Mouse (Mus musculus) layer of hippocampus, adult 18-20 months (tissue): ENCODE measurements around the gene Gnai2. TPM values are rescaled to one million over a fixed set of nuclear protein-coding genes. Genes with fewer than 3 reads are reported as not detected.

Experiments used
- DNase-seq, 2 experiments: peaks; one replicate each; pipeline ENCODE4 v3.0.0; 2022; ENCODE audit warnings: low spot score in 2 of 2
- long read RNA-seq: library from polyadenylated mRNA; stranded (forward); transcript quantifications from one replicate; pipeline ENCODE4 v2.0.0, GENCODE M21; 2021
- total RNA-seq, 2 experiments: library from RNA; stranded (reverse); gene quantifications; 2 replicates each; pipeline ENCODE4 v1.2.3; 2021

Gene Gnai2
- 100 to 1,000 TPM; 228 to 231 TPM for total RNA-seq
- long read RNA-seq, transcript Gnai2-201 (9 exons, 2,215 nt), result major isoform, 123 of 159 reads
- long read RNA-seq, transcript Gnai2-206 (2 exons, 595 nt), result minor isoform, 11 of 159 reads
- long read RNA-seq, transcript Gnai2-202 (9 exons, 1,777 nt), result minor isoform, 13 of 159 reads
- long read RNA-seq, partial matches to known transcripts, result 11 of 159 reads
- long read RNA-seq, other reads (novel, unspliced or antisense), result 1 of 159 reads

DNA sequence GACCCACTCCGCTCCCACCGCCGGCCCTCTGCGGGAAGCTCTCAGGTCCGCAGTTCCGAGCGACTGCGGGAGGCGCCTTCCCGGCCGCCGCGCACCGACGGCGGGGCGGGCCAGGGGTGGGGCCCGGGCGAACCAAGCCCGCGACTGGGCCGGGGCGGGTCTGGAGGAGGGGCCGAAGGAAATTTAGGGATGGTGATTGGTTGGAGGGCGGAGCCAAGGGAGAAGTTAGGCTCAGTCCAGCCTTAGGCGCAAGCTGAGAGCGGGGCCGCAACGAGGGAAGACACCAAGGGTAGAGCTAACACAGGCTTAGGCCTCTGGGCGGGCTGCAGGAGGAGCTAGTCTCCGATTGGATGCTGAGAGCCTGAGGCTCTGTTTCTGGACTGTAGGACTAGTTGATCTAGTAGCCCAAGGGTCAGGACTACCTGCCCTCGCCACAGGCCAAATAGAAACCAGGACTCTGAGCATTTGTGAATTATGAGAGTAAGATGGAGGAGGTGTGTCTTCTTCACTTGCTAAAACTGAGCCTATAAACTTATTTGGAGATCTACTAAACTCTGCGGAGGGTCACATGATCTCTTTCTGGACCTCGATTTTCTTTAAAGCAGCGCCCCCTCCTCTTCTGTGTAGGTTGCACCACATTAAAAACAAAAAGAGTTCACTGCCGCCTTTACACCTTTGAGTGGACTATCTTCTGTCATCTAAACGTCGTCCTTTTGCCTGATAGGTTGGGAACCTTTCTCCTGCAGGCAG, at the start of gene Gnai2:
Gene Gnai2 (minus strand): TSS at position 89 of the 750 bp plus-strand sequence.
- DNase-seq, result peak; percentile 93 to 95

GRCm38 (mm10) chr9:107682405-107682804, 47.2 kb upstream of the Gnai2 start:
- no peak for DNase-seq

DNA sequence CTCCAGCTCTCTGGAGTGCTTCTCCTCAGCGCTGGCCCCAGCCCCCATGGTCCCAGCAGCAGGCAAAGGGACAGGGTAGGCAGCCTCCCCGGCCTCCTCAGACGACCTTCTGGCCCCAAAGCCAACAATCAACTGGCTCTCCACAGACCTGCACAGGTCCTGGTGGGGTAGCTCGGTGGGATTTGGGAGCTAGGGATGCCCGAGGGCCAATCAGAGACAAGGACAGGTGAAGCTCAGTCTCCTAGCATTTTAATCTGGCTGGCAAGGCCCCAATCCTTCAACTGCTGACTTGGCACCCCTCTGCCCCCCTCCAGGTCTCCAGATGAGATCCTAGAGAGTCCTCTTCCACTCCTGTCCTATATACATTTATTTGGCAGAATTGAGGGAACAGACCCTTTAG, 44.3 kb upstream of the Gnai2 start, which contains the start of gene Gnat1:
Gene Gnat1 (minus strand): TSS at position 212 of the 400 bp plus-strand sequence.
- no peak for DNase-seq

GRCm38 (mm10) chr9:107678861-107679260, 43.7 kb upstream of the Gnai2 start:
- DNase-seq, result no peak

- DNase-seq, result peak; percentile 44 to 89
These were observed 42.8 kb upstream of the Gnai2 start for GRCm38 (mm10) chr9:107677819-107678526.

DNA sequence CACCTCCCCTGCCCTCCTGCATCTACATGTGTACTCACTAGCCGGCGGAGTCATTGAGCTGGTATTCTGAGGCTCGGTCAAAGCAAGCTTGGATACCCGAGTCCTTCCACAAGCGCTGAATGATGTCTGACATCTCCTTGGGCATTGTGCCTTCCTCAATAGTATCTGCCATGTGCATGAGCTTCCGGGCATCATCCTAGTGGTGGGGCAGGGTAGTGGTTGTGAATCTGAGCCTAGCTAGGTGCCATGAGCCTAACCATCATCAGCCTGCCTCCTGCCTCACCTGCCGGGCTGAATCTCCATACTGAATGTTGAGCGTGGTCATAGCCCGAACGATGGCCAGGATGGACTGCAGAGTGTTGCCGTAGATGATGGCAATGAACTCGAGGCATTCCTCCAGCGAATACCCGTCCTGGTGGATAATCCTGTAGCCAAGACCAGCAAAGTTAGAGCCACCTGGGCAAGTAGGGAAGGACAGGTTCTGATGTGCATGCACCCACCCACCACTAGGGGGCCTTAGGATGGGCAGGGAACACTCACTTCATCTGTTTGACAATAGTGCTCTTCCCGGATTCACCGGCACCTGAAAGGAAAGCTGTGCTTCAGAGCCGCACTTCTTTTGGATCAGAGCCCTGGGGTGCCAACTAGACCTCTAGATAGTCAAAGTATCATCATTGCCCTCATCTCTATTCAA, 42.1 kb upstream of the Gnai2 start:
- DNase-seq, result no peak

DNA sequence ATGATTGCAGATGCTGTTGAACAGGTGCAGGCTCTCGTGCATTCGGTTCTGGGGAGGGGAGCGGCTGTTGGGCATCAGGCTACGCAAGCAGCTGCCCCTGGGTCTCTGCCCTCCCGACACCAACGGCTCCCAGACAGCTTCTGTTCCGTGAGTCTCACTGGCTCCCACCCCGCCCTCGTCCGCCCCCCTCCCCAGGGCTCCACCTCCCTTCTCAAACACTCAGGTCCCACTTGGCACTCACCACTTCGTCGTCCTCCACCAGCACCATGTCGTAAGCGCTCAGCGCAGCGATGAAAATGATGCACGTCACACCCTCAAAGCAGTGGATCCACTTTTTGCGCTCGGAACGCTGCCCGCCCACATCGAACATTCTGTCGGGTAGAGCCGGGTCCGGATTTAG, 41.1 kb upstream of the Gnai2 start:
- DNase-seq, result no peak

GRCm38 (mm10) chr9:107675671-107676301, 40.6 kb upstream of the Gnai2 start:
- DNase-seq, result peak; percentile 46 to 60

DNA sequence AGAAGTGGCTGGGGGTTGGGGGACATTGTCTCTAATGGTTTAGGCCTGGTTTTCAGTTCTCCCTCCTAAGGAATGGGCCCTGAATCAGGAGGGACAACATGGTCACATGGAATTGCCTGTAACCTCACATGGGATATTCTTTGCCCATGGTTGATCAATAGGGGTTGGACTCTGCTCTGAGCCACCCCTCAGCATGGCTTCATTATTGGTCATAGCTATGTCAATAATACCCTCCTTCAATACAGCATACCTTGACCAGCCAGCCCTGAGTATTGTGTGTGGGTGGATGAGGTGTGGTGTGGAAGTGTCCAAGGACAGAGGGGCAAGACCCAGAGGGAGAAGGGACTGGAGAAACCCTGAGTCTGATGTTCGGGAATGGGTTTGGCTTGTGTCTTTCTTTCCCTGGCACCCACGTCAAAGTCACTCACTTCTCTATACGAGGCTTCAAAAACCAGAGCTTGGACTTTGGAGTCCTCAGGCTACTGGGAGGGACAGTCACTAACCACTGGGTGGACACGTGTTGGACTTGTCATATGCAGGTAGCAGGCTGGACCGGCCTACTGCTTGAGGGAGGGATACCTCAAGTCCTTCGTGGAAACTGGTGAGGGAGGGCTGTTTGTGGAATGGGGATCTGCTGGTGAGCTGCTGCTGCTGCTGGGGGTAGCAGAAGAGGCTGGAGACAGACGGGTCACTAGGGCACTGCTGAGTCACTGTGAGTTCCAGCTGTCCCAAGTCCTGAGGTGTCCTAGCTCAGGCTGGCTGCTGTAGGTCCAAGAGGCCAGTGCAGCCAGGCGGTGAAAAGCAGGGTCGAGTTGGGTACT, 39.7 kb upstream of the Gnai2 start:
- DNase-seq, result no peak

DNA sequence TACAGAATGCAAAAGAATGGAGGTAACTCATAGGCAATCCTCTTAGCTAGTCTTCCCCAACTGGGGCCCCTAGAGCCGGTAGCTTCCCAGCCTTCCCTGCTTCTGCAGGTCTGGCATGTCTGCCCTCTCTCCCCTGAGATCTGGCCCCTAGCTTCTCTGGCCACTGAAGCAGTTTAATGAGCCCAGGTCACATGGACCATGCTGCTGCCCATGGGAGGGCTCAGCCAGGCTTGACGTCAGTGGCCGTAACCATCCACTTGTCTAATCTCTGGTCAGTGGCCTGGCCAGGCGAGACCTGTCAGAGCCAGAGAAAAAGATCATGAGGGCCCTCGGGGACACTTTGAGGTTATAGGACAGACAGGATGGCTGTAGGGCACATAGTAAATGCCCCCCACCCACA, 35.1 kb upstream of the Gnai2 start:
- no peak for DNase-seq

- DNase-seq, result no peak
These were observed 34.3 kb upstream of the Gnai2 start, which contains the start of gene Slc38a3 for GRCm38 (mm10) chr9:107669480-107669945. Gene Slc38a3, minus strand, starts transcription at chr9:107669530.

DNA sequence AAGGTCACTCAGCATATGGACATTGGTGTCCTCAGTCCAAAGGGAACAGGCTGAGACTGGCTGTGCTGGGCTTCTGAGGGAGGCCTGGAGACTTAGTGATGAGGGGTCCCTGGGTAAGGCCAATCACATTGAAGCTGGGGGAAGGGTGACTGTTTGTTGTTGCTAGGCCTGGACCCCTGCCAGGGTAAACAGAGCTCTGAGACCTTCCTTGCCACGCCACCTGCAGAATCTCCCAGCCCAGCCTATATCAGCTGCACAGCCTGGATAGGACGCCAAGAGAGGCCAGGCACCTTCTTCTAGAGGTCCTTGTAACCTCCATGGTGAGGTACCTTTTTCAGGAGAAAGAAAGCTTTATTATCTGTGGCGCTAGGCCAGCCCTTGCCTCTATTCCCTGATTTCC, 33.7 kb upstream of the Gnai2 start:
- no peak for DNase-seq

DNA sequence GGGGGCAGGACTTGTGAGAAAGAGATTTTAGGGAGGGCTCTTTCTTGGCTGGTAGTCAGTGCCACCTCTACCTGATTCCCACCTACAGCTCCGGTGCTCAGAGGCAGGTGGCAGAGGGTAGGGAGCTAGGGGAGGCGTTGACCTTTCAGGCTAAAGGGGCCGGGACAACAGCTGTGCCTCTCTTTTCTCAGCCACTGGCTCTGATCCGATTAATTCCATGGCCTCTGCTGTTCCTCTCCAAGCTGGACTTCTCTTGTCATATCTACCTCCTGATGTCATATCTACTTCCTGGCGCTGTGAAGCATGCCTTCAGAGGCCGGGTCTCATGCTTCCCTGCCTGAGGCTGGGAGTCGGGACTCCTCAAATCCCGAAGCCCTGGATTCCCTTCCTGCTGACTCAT, 32.8 kb upstream of the Gnai2 start:
- no peak for DNase-seq

DNA sequence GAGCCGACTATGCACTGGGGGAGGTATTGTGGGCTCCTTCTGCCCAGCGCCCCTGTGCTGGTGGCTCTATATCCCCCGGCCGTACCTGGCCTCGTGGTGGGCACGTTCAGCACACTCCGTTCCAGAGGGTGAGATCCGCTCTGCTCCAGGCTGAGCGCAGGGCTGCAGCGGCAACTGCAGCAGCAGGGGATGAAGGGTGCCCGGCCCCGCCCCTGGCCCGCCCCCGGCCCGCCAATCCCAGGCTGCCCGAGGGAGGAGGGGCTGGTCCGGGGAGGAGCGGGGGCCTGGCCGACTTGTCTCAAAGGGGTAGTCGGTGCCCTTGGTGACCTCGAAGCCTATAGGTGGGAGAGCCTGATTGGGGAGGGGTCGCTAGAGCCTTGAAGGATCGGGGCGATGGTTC, 32.1 kb upstream of the Gnai2 start:
- DNase-seq, result no peak

GRCm38 (mm10) chr9:107666751-107667205, 31.6 kb upstream of the Gnai2 start:
- no peak for DNase-seq

- DNase-seq, result no peak
These were observed 30.1 kb upstream of the Gnai2 start for GRCm38 (mm10) chr9:107665308-107665707.

DNA sequence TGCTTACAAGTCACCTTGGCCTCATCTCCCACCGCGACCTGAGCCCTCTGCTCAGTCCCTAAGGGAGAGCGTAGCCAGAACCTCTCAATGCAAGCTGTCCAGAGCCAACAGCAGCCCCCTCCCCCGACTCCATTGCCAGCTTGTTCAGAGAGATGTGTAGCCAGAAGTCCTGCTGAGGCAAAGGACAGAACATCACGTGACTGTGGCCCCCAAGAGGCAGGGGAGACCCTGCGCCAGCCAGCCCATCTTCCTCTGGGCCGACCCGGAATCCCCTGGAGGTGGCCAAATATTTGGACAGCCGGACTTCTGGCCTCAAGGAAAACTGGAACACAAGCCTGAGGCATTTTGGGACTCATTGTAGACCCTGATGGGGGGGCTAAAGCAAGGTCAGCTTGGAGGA, 28.4 kb upstream of the Gnai2 start:
- DNase-seq, result no peak

DNA sequence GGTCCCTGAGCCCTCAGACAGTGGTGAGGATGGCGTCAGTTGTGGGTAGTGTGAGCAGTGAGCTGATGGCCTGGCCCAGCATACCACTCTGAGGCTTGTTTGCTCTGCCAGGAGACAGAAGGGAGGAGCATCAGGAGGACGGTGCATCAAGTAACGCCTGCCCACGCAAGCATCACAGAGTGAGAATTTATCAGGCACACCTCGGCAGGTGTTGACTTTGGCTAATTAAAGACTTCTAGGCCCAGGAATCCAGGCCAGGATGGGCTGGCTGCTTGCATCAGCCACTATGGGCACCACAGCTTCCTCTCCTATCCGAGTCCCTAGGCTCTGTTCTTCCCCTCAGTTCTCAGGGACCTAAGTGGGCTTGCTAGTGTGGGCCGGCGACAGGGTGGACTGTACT, 27.2 kb upstream of the Gnai2 start:
- DNase-seq, result no peak

DNA sequence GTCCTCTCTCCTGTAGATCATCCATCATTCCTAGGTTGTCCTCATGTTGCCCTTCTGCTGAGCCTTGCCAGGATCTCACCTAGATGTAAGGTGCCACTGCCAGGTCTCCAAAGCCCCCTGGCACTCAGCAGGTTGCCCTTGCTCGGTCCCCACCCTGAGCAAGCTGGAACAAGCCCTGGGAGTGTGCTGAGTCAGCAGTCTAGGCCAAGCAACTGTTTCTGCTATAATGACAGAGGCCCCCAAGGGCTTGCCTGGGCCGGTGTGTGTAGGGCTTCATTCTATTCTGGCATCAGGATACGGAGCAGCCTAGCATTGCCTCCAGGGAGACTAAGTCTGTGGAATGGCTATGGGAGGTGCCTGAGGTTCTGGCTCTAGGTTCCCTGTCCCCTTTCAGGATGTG, 25.6 kb upstream of the Gnai2 start:
- DNase-seq, result no peak

DNA sequence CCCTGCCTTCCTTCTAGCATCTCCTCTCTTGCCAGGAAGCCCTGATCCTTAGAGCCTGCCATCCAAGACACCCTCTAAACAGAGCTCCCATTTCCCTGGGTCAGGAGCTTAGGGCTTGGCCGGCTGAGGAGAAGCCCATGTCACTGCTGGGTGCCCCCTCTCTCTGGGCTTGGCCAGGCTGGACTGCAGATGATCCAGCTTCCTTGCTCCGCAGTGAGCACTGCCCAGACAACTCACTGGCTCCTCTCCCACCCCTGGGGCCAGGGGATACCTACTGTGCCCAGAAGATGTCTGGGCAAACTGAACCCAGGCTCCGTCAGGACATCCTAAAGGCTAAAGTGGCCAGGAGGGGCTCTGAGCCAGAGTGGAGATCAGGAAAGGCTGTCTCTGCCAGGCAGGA, 24.8 kb upstream of the Gnai2 start:
- no peak for DNase-seq
